Mouse (Mus musculus): ENCODE results near the gene Tchhl1.
A peak's percentile ranks its signal among the peaks of the same experiment; 100 is the strongest.
"Not testable (repeated sequence)": the region's sequence is repeated elsewhere in the genome, so short reads cannot be mapped to it uniquely, and the experiment has no call there.

Gene Tchhl1

DNA sequence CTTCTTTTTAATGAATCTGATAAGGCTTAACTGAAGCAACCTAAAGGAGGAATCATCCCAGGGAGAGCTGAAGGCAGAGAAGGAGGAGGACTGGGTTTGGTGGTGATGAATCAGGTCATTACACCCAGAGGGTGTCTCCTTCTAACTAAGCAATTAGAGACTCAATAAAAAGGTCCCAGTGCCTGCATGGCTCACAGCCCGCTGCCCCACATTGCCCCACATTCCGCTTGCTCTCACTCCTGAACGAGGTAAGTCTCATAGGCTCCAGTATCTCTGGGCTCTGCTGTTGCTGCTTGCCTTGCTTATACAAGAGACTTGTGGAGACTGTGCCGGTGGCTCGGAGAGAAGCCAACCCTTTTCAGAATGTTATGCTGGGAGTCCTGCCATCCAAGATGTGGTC, at the start of gene Tchhl1:
Tchhl1 (plus strand) TSS at position 194 of the 400 bp plus-strand sequence.
- DNase-seq (ENCODE audit: low spot score), result no peak

DNA sequence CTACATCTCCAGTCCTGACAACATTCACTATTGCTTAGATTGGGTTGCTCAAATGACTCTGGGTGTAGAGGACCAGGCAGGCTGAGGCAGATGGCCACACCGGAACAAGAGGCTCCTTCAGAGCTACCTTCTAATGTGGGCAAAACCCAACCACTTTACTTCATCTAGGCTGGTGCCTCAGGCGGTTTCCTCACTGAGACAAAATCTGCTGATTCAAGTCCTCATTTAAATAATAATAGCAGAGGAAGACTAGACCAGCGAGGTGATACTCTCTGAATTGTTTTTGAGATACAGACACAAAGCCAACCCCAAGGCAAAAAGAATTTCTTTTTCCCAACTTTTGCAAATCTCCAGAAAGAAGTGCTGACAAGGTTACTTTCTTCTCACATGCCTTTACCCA, 36.9 kb upstream of the Tchhl1 start:
- DNase-seq (ENCODE audit: low spot score), result no peak

DNA sequence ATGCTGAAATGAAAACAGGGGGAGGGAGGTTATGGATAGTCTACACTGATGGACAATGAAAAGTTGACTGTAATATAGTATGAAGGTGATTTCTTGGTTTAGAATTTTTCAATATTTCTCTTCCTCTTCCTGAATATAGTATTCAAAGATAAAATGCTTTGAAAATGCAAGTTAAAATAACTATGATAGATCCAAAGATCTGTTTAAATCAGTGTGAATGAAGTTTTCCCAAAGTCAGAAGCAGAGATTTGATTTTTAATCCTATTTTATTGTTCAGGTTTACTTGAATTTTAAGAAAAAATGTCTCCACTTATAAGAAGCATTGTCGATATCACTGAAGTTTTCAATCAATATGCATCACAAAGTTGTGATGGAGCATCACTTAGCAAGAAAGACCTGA, 26.5 kb upstream of the Tchhl1 start, which contains the start of gene Tchh:
Tchh (plus strand) TSS at position 301 of the 400 bp plus-strand sequence.
- no peak for DNase-seq (ENCODE audit: low spot score)

DNA sequence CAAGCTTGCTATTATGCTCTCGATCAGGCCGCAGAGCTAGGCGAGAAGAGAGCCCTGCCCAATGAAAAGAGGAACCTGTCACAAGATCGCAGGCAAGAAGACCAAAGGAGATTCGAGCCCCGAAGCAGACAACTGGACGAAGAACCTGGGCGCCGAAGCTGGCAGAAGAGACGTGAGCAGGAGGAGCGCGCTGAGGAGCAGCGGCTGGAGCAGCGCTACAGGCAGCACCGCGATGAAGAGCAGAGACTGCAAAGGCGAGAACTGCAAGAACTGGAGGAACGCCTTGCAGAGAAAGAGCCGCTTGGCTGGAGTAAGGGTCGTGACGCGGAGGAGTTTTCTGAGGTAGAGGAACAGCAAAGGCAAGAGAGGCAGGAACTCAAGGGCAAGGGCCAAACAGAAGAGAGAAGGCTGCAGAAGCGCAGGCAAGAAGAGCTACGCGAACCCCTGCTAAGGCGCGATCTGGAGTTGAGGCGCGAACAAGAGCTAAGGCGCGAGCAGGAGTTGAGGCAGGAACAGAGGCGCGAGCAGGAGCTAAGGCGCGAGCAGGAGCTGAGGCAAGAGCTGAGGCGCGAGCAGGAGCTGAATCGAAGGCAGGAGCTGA, 25.0 kb upstream of the Tchhl1 start:
- DNase-seq (ENCODE audit: low spot score), result peak; percentile 4

DNA sequence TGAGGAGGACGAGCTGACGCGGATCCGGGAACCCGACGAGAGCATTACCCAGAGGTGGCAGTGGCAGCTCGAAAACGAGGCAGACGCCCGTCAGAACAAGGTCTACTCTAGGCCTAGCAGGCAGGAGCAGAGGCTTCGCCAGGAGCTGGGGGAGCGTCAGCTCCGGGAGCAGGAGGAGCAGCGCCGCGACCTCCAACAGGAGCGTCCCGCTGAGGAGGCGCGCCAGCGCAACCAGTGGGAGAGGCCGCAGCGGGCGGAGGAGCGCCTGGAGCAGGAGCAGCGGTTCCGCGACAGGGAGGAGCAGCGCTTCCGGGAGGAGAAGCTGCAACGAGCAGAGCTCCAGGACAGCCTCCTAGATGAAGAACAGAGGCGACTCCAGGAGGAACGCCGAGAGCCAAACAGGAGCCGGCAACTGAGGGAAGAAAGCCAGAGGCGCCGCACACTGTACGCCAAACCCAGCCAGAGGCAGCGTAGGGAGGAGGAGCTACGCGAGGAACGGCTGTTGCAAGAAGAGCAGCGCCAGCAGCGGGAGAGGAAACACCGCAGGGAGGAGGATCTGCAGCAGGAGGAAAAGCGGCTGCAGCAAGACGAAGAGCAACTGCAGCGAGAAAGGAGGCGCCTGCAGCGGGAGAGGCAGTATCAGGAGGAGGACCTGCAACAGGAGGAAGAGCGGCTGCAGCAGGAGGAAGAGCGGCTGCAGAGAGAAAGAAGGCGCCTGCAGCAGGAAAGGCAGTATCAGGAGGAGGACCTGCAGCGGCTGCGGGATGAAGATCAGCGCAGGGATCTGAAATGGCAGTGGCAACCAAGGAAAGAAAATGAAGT, 24.0 kb upstream of the Tchhl1 start:
- DNase-seq (ENCODE audit: low spot score), result peak; percentile 3

DNA sequence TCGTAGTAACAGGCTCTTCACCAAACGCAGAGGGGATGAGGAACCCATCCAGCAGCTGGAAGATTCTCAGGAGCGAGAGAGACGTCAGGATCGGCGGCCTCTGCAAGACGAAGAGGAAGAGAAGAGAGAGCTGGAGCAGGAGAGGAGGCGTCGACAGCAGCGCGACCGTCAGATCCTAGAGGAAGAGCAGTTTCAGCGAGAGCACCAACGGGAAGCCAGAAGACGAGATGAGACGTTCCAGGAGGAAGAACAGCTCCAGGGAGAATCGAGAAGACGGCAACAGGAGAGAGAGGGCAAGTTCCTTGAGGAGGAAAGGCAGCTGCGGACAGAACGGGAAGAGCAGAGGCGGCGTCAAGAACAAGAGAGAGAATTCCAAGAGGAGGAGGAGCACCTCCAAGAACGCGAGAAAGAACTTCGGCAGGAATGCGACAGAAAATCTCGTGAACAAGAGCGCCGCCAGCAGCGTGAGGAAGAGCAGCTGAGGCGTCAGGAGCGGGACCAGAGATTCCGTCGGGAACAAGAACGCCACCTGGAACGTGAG, 23.3 kb upstream of the Tchhl1 start:
- no peak for DNase-seq (ENCODE audit: low spot score)

DNA sequence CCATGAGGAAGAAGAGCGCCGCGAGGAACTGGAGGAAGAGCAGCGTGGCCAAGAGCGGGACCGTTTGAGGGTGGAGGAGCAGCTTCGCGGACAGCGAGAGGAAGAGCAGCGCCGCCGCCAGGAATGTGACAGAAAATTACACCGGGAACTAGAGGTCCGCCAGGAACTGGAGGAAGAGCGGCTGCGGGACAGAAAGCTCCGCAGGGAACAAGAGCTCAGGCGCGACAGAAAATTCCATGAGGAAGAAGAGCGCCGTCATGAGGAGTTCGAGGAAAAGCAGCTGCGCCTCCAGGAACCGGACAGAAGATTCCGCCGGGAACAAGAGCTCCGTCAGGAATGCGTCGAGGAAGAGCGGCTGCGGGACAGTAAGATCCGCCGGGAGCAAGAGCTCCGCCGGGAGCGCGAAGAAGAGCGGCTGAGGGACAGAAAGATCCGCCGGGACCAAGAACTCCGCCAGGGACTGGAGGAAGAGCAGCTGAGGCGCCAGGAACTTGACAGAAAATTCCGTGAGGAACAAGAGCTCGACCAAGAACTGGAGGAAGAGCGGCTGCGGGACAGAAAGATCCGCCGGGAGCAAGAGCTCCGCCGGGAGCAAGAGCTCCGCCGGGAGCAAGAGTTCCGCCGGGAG, 22.3 kb upstream of the Tchhl1 start:
- DNase-seq (ENCODE audit: low spot score), result no peak

DNA sequence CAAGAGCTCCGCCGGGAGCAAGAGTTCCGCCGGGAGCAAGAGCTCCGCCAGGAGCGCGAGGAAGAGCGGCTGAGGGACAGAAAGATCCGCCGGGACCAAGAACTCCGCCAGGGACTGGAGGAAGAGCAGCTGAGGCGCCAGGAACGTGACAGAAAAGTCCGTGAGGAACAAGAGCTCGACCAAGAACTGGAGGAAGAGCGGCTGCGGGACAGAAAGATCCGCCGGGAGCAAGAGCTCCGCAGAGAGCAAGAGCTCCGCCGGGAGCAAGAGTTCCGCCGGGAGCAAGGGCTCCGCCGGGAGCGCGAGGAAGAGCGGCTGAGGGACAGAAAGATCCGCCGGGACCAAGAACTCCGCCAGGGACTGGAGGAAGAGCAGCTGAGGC, 21.8 kb upstream of the Tchhl1 start:
- not testable (repeated sequence) for DNase-seq (ENCODE audit: low spot score)

DNA sequence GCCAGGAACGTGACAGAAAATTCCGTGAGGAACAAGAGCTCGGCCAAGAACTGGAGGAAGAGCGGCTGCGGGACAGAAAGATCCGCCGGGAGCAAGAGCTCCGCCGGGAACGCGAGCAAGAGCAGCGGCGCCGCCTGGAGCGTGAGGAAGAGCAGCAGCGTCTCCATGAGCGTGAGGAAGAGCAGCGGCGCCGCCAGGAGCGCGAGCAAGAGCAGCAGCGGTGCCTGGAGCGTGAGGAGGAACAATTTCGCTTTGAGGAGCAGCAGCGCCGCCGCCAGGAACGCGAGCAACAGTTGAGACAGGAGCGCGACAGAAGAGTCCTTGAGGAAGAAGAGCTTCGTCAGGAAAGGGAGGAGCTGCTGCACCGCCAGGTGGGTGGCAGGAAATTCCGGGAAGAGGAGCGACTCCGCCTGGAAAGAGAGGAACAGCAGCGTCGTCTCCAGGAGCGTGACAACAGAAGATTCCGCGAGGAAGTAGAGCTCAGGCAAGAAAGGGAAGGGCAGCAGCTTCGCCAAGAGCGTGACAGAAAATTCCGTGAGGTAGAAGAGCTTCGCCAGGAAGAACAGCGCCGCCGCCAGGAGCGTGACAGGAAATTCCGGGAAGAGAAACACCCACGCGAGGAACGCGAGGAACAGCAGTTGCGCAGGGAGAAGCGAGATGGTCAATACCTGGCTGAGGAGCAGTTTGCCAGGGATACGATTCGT, 21.3 kb upstream of the Tchhl1 start:
- no peak for DNase-seq (ENCODE audit: low spot score)

DNA sequence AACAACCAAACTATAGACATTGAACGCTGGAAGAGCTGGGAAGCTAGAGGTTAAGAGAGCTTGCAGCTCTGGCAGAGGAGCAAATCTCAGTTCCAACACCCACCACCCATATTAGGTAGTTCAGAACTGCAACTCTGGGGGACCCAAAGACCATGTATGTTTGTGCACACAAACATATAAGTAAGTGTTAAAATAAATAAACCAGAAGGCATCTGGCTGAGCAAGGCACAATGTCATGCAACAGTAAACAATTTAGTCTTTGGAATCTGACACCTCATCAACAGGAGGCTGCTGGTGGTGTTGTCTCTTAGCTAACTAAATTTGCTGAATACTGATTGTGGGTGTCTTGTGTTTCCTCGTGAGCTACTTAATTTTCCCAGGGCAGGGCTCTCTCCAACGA, 2.0 kb upstream of the Tchhl1 start:
- DNase-seq (ENCODE audit: low spot score), result no peak

DNA sequence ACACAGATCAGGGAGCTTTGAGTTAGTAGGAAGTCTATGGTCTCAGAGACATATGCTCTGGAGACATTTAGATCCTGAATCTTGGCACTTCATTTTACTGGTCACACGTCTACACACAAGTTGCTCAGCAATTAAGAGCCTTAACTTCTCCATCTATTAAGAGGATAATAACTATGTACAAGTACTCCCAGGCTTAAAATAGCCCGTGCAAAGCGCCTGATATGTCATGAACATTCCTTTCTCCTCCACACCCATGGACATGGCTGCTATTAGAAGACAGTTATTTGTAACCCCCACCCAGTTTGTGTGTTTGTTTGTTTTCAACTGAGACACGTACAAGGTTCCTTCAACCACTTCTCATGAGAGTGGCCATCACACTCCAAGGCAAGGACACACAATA, 1.4 kb upstream of the Tchhl1 start:
- DNase-seq (ENCODE audit: low spot score), result no peak

DNA sequence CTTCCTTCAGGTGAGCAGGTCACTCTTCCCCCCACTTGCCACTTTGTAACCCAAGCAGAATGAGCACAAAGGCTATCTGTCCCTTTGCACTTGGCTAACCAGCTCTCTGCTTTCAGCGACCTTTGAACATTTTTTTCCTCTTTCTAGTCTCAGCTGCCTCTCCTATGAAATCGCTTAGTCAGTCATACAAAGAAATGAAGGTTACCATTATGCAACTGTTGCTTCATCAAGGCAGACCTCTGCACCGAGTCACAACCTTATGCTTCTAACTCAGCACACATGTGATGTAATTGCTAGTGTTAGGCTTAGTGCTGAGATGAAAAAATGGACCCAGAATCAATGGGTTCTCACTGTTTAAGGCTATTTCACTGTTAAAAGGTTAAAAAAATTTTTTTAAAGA, 1.1 kb downstream of the Tchhl1 start:
- no peak for DNase-seq (ENCODE audit: low spot score)

DNA sequence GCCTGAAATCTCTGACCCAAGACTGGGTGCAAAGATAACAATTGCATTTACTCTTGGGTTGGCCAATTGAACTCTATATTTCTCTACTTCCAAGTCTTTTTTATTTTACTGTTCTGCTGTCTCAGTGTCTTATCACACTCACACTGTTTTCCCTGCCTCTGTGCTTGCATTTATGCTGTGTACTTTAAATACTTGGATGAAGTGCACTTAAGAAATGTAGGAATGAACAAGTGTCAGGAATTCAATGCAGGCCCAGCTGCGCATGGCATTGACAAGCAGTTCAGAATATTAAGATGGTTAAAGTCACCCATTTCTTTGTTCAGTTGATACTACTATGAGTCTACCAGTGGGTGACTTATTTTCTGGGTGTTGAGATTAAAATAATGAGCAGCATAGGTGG, 11.5 kb downstream of the Tchhl1 start:
- no peak for DNase-seq (ENCODE audit: low spot score)

DNA sequence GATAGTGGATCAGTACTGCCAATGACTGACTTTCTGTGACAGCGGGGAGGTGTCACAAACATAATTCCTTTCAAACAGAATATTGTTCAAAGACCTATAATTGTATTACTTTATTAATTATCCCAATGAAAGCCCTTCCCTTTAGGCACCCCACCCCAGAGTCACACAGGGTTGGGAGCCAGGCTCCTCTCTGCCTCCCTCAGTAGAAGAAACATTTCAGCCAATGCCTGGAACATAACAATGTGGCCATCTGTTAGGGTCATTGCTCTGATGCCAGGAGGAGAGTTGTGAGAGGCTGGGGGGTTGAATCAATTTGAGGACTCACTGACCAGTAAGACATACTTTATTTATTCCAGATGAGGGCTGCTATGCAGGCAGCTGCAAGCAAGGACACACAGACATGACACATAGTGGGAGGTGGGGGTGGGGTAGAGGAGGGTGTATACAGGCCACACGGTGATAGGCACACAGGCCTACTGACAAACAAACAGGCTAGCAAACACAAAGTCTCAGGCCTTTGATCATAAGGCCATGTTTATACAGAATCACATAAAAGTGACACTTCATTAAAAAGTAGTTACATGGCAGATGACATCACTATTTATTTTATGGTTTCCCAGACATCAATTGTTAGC, 13.5 kb downstream of the Tchhl1 start:
- no peak for DNase-seq (ENCODE audit: low spot score)

DNA sequence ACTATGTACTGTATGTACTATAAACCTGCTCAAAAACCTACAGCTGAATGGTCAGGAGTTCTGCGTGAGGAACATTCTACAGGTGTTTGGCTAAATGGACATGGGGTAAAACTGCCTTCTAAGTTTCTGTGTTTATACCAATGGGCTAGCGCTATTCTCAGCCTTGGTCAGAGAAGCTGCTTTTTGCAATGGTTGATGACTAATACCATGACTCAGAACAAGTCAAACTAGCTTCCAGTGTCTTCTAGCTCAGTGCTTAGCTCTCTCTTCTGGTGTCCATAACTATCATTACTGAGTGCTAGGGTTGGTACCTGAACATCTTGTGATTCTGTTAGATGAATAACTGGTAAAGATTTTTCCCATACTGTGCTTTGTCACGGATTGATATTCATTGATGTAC, 17.1 kb downstream of the Tchhl1 start:
- DNase-seq (ENCODE audit: low spot score), result no peak

DNA sequence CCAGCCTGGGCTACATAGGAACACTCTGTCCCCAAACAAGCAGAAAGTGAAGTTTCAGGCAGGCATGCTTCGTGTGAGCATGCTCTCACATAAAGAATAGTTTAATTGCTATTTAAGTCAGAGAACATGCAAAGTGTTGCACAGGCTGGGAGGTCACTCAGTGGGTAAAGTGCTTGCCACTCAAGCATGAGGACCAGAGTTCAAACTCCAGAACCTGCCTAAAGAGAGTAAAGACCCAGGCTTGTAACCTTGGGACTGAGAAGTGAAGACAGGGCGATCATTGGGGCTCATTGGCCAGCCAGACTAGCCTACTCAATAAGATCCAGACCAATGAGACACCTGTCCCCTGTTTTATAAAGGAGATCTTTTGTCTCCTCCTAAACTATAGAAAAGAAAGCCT, 20.0 kb downstream of the Tchhl1 start:
- DNase-seq (ENCODE audit: low spot score), result no peak

DNA sequence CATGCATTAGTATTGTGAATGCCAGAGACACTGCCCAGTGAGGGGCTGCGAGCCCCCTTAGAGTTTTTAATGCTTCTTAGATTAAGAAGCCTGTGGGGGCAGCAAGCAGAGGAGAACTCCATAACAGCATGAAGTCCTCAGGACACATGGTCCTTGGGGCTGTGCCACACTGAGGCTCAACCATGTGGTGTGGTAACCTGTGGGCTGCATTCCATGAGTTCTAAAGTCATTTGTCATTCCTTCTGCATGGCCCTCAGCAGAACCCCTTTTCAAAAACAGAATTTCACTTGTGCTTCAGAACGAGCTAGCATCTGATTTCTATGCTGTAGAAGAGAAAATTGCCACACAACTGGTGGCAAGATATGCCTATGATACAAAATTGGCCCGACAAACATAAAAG, 23.6 kb downstream of the Tchhl1 start:
- DNase-seq (ENCODE audit: low spot score), result no peak

DNA sequence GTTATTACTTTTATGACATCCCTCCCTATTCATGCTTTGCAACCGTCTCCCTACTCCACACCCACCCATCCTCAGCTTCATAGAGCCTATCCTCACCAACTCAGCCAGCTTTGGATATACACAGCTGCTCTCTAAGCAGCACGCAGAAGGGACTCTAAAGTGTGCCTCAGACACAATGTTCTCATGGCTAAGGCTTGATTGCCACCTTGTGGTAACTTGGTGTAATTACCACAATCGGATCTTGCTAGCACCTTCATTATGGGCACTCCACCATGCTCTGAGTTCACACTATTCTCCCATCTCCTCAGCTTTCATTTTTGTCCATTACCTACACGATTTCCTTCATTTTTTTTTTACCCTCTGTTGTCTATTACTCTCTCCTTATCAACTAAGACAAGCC, 25.4 kb downstream of the Tchhl1 start:
- DNase-seq (ENCODE audit: low spot score), result peak; percentile 52

DNA sequence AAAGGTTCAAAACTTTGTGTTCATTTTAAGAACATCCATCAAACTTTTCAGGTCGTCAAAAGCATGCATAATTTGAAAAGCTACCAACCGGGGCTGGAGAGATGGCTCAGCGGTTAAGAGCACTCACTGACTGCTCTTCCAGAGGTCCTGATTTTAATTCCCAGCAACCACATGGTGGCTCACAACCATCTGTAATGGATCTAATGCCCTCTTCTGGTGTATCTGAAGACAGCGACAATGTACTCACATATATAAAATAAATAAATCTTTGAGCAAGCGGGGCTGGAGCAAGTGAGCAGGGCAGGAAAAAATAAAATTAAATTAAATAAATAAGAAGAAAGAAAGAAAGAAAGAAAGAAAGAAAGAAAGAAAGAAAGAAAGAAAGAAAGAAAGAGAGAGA, 26.2 kb downstream of the Tchhl1 start:
- not testable (repeated sequence) for DNase-seq (ENCODE audit: low spot score)

DNA sequence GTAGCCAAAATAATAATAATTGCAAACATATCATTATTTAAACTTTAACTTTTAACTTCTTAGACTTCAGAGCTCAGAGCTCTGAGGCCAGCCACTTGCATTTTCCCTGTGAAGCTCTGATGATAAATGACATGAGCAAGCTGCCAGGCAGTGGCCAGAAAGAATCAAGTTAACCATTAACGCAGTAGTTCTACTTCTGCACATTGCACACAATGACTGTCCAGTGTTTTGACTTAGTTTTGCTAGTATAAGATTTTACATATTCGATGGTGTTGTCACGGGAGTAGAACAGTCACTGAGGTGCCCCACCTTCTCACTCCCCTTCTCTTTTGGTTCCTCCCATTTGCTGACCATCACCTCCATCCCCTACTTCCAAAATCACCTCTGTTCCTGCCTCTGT, 28.6 kb downstream of the Tchhl1 start:
- DNase-seq (ENCODE audit: low spot score), result no peak

DNA sequence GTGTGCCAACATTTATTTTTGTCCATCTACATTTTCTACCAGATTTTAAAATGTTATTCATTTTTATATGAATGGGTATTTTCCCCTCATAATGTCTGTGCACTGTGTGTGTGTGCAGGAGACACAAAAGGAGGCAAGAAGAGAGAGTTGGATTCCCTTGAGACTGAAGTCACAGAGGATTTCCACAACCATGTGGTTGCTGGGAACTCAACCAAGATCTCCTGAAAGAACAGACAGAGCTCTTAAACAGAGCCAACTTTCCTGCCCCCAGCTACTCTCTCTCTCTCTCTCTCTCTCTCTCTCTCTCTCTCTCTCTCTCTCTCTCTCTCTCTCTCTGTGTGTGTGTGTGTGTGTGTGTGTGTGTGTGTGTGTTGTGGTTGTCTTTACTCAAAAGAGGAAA, 30.6 kb downstream of the Tchhl1 start:
- no peak for DNase-seq (ENCODE audit: low spot score)

All from T-cell, adult 2 months (primary cell).